17 mouse cellular contexts compared by ENCODE assay signal in genomic region chr5:144182542-144183247, GRCm38 (mm10). TPM values are rescaled to one million over a fixed set of nuclear protein-coding genes. Genes with fewer than 3 reads are reported as not detected.
DNase-seq lines count a peak whose midpoint lies in the region; ATAC-seq and TF ChIP-seq lines count a peak whose summit lies in the region.
"Had no signal": no experiment of that assay in that cellular context is flagged by ENCODE, and none has a peak within 500 bp of the region (broad histone marks: within the 10 kb centered on the region; RNA-seq: fewer than 3 reads in every experiment).

No protein-coding gene starts in this region.

- H3K4me1 ChIP-seq in limb, embryonic 12.5 days (replicated peaks) = peaks cover 8% of the 10 kb centered on the region
- H3K4me1 ChIP-seq in limb, embryonic 10.5 days = no peaks in the 10 kb centered on the region; the same call in 1 of the 2 replicates
- H3K4me1 ChIP-seq in E14TG2a.4 (replicated peaks; ENCODE audit: low read depth, low read length) = peaks cover 83% of the 10 kb centered on the region
- H3K4me1 ChIP-seq in intestine, embryonic 14.5 days (replicated peaks; ENCODE audit: control insufficient read depth, insufficient read depth, low read length) = no peaks in the 10 kb centered on the region
- H3K4me1 ChIP-seq in kidney, embryonic 16.5 days (ENCODE audit: insufficient read depth, low read length) = no peaks in the 10 kb centered on the region
- H3K4me1 ChIP-seq: embryonic facial prominence, embryonic 13.5 days; neural tube, embryonic 15.5 days had no signal

- no peak overlapping the region for H3K4me2 ChIP-seq in limb, embryonic 12.5 days
- H3K4me2 ChIP-seq in intestine, embryonic 14.5 days (ENCODE audit: low read length) = no peak overlapping the region
- H3K4me2 ChIP-seq in kidney, embryonic 16.5 days (replicated peaks; ENCODE audit: low read depth, low read length) = no peak overlapping the region
- H3K4me2 ChIP-seq: embryonic facial prominence, embryonic 13.5 days; hindbrain, embryonic 12.5 days; midbrain, embryonic 11.5 days; neural tube, embryonic 15.5 days had no signal

- intact Hi-C loops in gastrocnemius, adult 2 months (cut with DNase I) = no loop called here

- whole genome bisulfite sequencing in limb, embryonic 12.5 days = 66% methylated on average over 20 of the region's 20 CpGs
- 67% methylated on average over 20 of the region's 20 CpGs for WGBS in limb, embryonic 10.5 days
- WGBS in intestine, embryonic 14.5 days = 45% methylated on average over 20 of the region's 20 CpGs
- WGBS in kidney, embryonic 16.5 days = 70% methylated on average over 20 of the region's 20 CpGs

- ATAC-seq in limb, embryonic 12.5 days (ENCODE audit: insufficient number of reproducible peaks, insufficient read depth, low FRiP score, low TSS enrichment, low read depth) = no peak
- 0 out of 2 replicates have a peak, but pooled peaks have one; percentile 41 for ATAC-seq in intestine, embryonic 14.5 days (replicated peaks; ENCODE audit: low FRiP score, low TSS enrichment, low read depth)
- ATAC-seq in kidney, embryonic 16.5 days (ENCODE audit: low FRiP score, low TSS enrichment) = no peak

- peak; percentile 4 for DNase-seq in gastrocnemius, adult 2 months
- no peak for DNase-seq in gastrocnemius, adult 8-10 months (ENCODE audit: low spot score in 2 of 2)
- DNase-seq in limb, embryonic 10.5 days (ENCODE audit: low spot score) = no peak
- no peak for DNase-seq in intestine, embryonic 14.5 days (ENCODE audit: low spot score)
- no peak for DNase-seq in spleen, postnatal 36 days (ENCODE audit: low spot score in 2 of 2)
- DNase-seq: cerebellum, adult 11 months; gastrocnemius, postnatal 25 days; kidney, adult 11 months; kidney, postnatal 14 days; retina, postnatal 1 day had no signal

- no peak overlapping the region for H3K4me3 ChIP-seq in gastrocnemius, adult 2 months
- H3K4me3 ChIP-seq in limb, embryonic 12.5 days (replicated peaks) = no peak overlapping the region
- H3K4me3 ChIP-seq in limb, embryonic 10.5 days = no peak overlapping the region
- H3K4me3 ChIP-seq in E14TG2a.4 (replicated peaks; ENCODE audit: low read length) = peak overlapping the region; percentile 57
- no peak overlapping the region for H3K4me3 ChIP-seq in intestine, embryonic 14.5 days (ENCODE audit: low read depth, low read length)
- H3K4me3 ChIP-seq in kidney, embryonic 16.5 days (ENCODE audit: low read length) = no peak overlapping the region
- H3K4me3 ChIP-seq: embryonic facial prominence, embryonic 13.5 days; hindbrain, embryonic 12.5 days; neural tube, embryonic 15.5 days had no signal

- TF ChIP-seq CTCF in gastrocnemius, adult 2 months (IDR thresholded peaks at IDR 0.05) = no peak
- no peak for TF ChIP-seq CTCF in E14TG2a.4 (conservative IDR thresholded peaks at IDR 0.05; ENCODE audit: low read length)

- peaks cover 52% of the 10 kb centered on the region for H3K36me3 ChIP-seq in limb, embryonic 12.5 days
- peaks cover 74% of the 10 kb centered on the region for H3K36me3 ChIP-seq in limb, embryonic 10.5 days
- H3K36me3 ChIP-seq in E14TG2a.4 (ENCODE audit: insufficient read depth, low read length) = peaks cover 78% of the 10 kb centered on the region
- H3K36me3 ChIP-seq in intestine, embryonic 14.5 days (ENCODE audit: control insufficient read depth, insufficient read depth, low read length) = peaks cover 32% of the 10 kb centered on the region
- H3K36me3 ChIP-seq in kidney, embryonic 16.5 days (ENCODE audit: insufficient read depth, low read length) = peaks cover 3% of the 10 kb centered on the region

- no peak overlapping the region for H3K9ac ChIP-seq in limb, embryonic 12.5 days (replicated peaks)
- no peak overlapping the region for H3K9ac ChIP-seq in intestine, embryonic 14.5 days (ENCODE audit: low read length)
- no peak overlapping the region for H3K9ac ChIP-seq in kidney, embryonic 16.5 days (replicated peaks; ENCODE audit: low read length)
- H3K9ac ChIP-seq: embryonic facial prominence, embryonic 13.5 days; hindbrain, embryonic 12.5 days; neural tube, embryonic 15.5 days had no signal

- no peaks in the 10 kb centered on the region for H3K9me3 ChIP-seq in limb, embryonic 12.5 days
- no peaks in the 10 kb centered on the region for H3K9me3 ChIP-seq in limb, embryonic 10.5 days (replicated peaks)
- no peaks in the 10 kb centered on the region for H3K9me3 ChIP-seq in E14TG2a.4 (ENCODE audit: low read length)
- H3K9me3 ChIP-seq in intestine, embryonic 14.5 days (ENCODE audit: control insufficient read depth, low read length) = no peaks in the 10 kb centered on the region
- H3K9me3 ChIP-seq in kidney, embryonic 16.5 days (ENCODE audit: low read length) = no peaks in the 10 kb centered on the region
- H3K9me3 ChIP-seq: embryonic facial prominence, embryonic 13.5 days; hindbrain, embryonic 12.5 days; neural tube, embryonic 15.5 days had no signal

- no peaks in the 10 kb centered on the region for H3K27me3 ChIP-seq in limb, embryonic 12.5 days
- no peaks in the 10 kb centered on the region for H3K27me3 ChIP-seq in limb, embryonic 10.5 days (ENCODE audit: low read depth, poor library complexity, severe bottlenecking)
- H3K27me3 ChIP-seq in E14TG2a.4 (ENCODE audit: insufficient read depth, low read length) = no peaks in the 10 kb centered on the region
- no peaks in the 10 kb centered on the region for H3K27me3 ChIP-seq in intestine, embryonic 14.5 days (replicated peaks; ENCODE audit: control insufficient read depth, insufficient read depth, low read length)
- no peaks in the 10 kb centered on the region for H3K27me3 ChIP-seq in kidney, embryonic 16.5 days (ENCODE audit: insufficient read depth, low read length)
- H3K27me3 ChIP-seq: embryonic facial prominence, embryonic 13.5 days; hindbrain, embryonic 12.5 days; neural tube, embryonic 15.5 days had no signal

- no peak overlapping the region for H3K27ac ChIP-seq in gastrocnemius, adult 2 months
- H3K27ac ChIP-seq in limb, embryonic 12.5 days = peak overlapping the region; percentile 35; the same call in 1 of the 2 replicates
- no peak overlapping the region for H3K27ac ChIP-seq in limb, embryonic 10.5 days
- no peak overlapping the region for H3K27ac ChIP-seq in intestine, embryonic 14.5 days (ENCODE audit: low read depth)
- H3K27ac ChIP-seq in kidney, embryonic 16.5 days (ENCODE audit: low read length) = no peak overlapping the region
- H3K27ac ChIP-seq: embryonic facial prominence, embryonic 13.5 days; hindbrain, embryonic 12.5 days; neural tube, embryonic 15.5 days had no signal

RNA-seq across cellular contexts. Expression of gene Bhlha15, which starts 7.4 kb away (rescaled TPM):
- not detected for total RNA-seq in gastrocnemius, adult 2 months (2021)
- total RNA-seq in gastrocnemius, adult 8-10 months (2022) = not detected
- polyA plus RNA-seq in limb, embryonic 12.5 days (2016; fragmentation: Nextera tagmentation; extraction: Ambion mirVana) = 0.05 and 0.15 TPM in 2 replicates
- 0.11 and 0.18 TPM in 2 replicates for polyA plus RNA-seq in limb, embryonic 10.5 days (2016; fragmentation: Nextera tagmentation; extraction: Ambion mirVana)
- polyA plus RNA-seq in intestine, embryonic 14.5 days (2014; fragmentation: Nextera tagmentation; extraction: Ambion mirVana) = 0.19 and 3.9 TPM in 2 replicates
- 0.55 and 0.74 TPM in 2 replicates for polyA plus RNA-seq in kidney, embryonic 16.5 days (2015; fragmentation: Nextera tagmentation; extraction: Ambion mirVana)
- total RNA-seq: gastrocnemius, postnatal 25 days had no signal
- polyA plus RNA-seq: midbrain, embryonic 11.5 days had no signal

RNA-seq across cellular contexts. Expression of gene Tecpr1, which starts 40.7 kb away (rescaled TPM):
- 10 to 100 TPM; 15.4 to 19.1 TPM for total RNA-seq in gastrocnemius, adult 2 months (2021)
- total RNA-seq in gastrocnemius, adult 8-10 months (2022) = 10 to 100 TPM; 15.1 to 16.4 (median 15.7) TPM
- 22.1 and 24.3 TPM in 2 replicates for polyA plus RNA-seq in limb, embryonic 12.5 days (2016; fragmentation: Nextera tagmentation; extraction: Ambion mirVana)
- 15.1 and 21.0 TPM in 2 replicates for polyA plus RNA-seq in limb, embryonic 10.5 days (2016; fragmentation: Nextera tagmentation; extraction: Ambion mirVana)
- 18.9 and 19.4 TPM in 2 replicates for polyA plus RNA-seq in intestine, embryonic 14.5 days (2014; fragmentation: Nextera tagmentation; extraction: Ambion mirVana)
- 24.3 and 26.0 TPM in 2 replicates for polyA plus RNA-seq in kidney, embryonic 16.5 days (2015; fragmentation: Nextera tagmentation; extraction: Ambion mirVana)
